Mouse (Mus musculus): ENCODE measurements around the gene Rbfox1.

- TF ChIP-seq GATA1 (IDR thresholded peaks at IDR 0.05; ENCODE audit: borderline replicate concordance, low read length) (no peak), FLI1 (IDR thresholded peaks at IDR 0.05; ENCODE audit: low read length) (no peak)
Observed at GRCm38 (mm10) chr16:7175960-7176359, 1290.8 kb downstream of the Rbfox1 start.

Measured in megakaryocyte, embryonic 14.5 days (primary cell).